Mouse (Mus musculus): Measurements from ENCODE around the gene Tmem156.

- TF ChIP-seq POLR2A (IDR thresholded peaks at IDR 0.05; ENCODE audit: insufficient read depth, low read length) (no peak), CTCF (IDR thresholded peaks at IDR 0.05; ENCODE audit: low read depth, low read length) (no peak), EP300 (IDR thresholded peaks at IDR 0.05; ENCODE audit: insufficient read depth, low read depth, low read length) (no peak)
These were observed 45.1 kb upstream of the Tmem156 start for GRCm38 (mm10) chr5:65137073-65137472.

Measured in ES-Bruce4 (cell line).